19 mouse cellular contexts compared by ENCODE assay signal in genomic region chr4:120340686-120341085, GRCm38 (mm10). TPM values are rescaled to one million over a fixed set of nuclear protein-coding genes. Genes with fewer than 3 reads are reported as not detected.
"Had no signal": no experiment of that assay in that cellular context is flagged by ENCODE, and none has a peak within 500 bp of the region (broad histone marks: within the 10 kb centered on the region; RNA-seq: fewer than 3 reads in every experiment).

No protein-coding gene starts in this region.

- H3K27ac ChIP-seq: neural tube, embryonic 12.5 days; neural tube, embryonic 13.5 days; neural tube, embryonic 15.5 days; stomach, embryonic 15.5 days; stomach, postnatal 0 days had no signal

- H3K36me3 ChIP-seq: neural tube, embryonic 12.5 days; neural tube, embryonic 13.5 days; neural tube, embryonic 15.5 days; stomach, embryonic 15.5 days had no signal

- H3K4me1 ChIP-seq: neural tube, embryonic 12.5 days; neural tube, embryonic 13.5 days; neural tube, embryonic 15.5 days; stomach, embryonic 15.5 days had no signal

- DNase-seq: retina, postnatal 1 day; right cerebral cortex, adult 18-20 months; right cerebral cortex, postnatal 14 days; right cerebral cortex, postnatal 25 days; right cerebral cortex, postnatal 4 days; spleen, adult 18-20 months; thymus, adult 18-20 months; thymus, adult 2 months; thymus, postnatal 14 days; thymus, postnatal 25 days; thymus, postnatal 36 days; thymus, postnatal 4 days had no signal

- H3K4me3 ChIP-seq: neural tube, embryonic 12.5 days; neural tube, embryonic 13.5 days; neural tube, embryonic 15.5 days; stomach, embryonic 15.5 days had no signal

- H3K9me3 ChIP-seq: neural tube, embryonic 12.5 days; neural tube, embryonic 13.5 days; neural tube, embryonic 15.5 days; stomach, embryonic 15.5 days had no signal

- H3K27me3 ChIP-seq: neural tube, embryonic 12.5 days; neural tube, embryonic 13.5 days; stomach, embryonic 15.5 days had no signal

RNA-seq across cellular contexts. Expression of gene Foxo6, which starts 53.5 kb away (rescaled TPM):
- total RNA-seq: neutrophil, adult 5-6 weeks had no signal
- polyA plus RNA-seq: thymus, postnatal 0 days had no signal
